Mouse (Mus musculus) cerebellum, adult 11-12 months (tissue): Measurements from ENCODE around the gene Hcst.

ENCODE experiments used
- DNase-seq: peaks from one replicate; pipeline ENCODE4 v3.0.0; 2022

The Hcst gene

DNA sequence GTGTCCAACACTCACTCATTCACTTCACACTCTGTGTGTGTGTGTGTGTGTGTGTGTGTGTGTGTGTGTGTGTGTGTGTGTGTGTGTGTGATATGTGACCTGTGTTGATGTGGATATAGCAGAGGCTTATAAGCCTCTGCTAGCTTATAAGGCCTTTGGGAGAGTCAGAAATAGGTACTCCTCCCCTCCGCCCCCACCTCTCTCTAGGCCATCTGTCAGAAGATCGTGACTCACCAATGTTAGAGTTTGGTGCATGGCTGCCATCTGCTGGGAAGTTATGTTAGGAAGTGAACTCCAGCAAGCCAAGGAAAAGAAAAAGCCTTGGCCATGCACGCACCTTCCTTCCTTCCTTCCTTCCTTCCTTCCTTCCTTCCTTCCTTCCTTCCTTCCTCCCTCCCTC is 12.1 kb upstream of the Hcst start:
- peak; percentile 92 for DNase-seq

GRCm38 (mm10) chr7:30430191-30430590 is 10.5 kb upstream of the Hcst start:
- peak; percentile 22 for DNase-seq

DNA sequence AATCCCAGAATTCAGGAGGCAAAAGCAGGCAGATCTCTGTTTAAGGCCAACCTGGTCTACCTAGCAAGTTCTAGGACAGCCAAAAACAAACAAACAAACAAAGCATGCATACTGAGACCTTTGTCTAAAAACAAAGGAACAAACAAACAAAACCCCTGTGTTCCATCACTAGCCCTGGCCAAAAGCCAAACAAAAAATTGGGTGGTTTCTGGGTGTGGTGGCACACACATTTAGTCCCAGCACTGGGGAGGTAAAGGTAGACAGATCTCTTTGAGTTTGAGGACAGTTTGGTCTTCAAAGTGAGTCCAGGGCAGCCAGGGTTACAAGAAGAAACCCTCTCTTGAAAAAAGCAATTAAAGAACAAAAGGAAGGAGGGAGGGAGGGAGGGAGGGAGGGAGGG is 9.7 kb upstream of the Hcst start:
- no peak for DNase-seq

GRCm38 (mm10) chr7:30423071-30423641 is 3.5 kb upstream of the Hcst start:
- peak; percentile 51 for DNase-seq

DNA sequence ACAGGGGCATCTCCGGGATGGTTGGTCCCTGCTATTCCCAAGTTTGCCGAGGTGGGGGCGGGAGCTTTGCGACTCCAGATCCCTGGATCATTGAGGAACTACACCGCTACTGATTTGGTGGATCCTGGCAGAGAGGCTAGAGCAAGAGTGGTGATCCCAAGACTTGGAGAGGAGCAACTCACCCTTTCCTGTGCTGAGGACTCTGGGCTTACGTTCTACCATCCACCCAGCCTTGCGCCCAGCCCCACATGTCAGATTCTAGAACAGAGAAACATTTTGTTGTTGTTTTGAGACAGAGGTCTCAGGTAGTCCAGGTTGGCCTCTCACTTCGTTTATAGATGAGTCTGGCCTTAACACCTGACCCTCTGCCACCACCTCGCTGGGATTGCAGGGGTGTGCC is 2.9 kb upstream of the Hcst start:
- no peak for DNase-seq

DNA sequence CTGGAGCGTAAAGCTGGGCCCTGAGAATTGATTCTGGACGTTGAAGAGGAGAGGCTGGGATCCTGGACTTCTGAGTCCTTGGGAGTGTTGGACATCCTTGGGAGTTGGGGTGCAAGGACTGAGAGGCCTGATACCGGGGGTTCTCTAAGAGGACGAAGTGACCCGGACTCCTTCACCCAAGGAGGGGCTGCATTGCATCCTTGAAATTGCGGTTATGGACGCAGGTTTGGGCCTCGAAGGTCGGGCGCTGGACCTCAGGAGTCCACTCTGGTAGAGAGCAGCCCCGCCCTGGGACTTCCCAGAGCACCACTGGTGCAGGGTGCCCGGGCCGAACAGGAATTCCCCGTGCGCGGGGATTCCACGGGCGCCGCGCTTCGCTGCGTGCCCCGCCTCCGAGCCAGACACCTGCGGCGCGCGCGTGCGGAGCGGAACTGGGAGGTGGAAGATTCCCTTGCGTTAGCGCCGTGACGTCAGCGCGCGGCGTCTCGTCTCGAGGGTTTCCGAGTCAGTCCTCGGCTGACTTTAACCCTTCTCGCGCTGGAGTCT is 2.3 kb upstream of the Hcst start:
- peak; percentile 92 for DNase-seq

DNA sequence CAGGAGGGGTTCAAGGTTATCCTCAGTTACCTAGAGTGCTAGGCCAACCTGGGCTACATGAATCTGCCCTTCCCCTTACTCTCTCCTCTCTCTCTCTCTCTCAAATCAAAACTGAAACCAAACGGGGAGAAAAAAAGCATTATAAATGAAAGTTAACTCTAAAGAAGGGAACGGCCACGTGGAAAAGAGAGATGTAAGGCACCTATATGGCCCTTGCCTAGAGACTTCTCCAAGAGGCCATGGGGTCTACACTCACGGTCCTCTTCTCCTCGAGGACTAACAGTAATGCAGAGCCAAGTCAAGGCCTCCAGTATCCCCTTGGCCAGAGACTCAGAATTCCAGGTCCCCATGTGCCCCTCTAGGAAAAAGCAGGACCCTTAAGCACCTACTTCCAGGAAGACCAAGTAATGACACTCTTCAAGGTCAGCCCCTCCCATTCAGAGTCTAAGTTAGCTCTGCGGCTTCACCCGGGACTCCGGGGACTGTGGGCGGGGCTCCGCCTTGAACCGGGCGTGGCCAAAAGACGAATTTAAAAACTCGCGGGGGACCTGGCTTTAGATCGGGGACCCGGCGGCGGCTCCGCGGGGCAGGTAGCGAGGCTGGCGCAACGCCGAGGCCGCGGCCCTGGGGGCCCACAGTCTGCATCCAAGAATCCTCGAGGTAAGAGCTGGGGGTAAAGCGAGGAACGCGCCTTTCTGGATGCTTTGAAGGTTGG is 1.7 kb upstream of the Hcst start, which contains the start of gene Nfkbid:
Gene Nfkbid (plus strand): TSS at position 558 of the 715 bp plus-strand sequence.
- DNase-seq: peak; percentile 79

DNA sequence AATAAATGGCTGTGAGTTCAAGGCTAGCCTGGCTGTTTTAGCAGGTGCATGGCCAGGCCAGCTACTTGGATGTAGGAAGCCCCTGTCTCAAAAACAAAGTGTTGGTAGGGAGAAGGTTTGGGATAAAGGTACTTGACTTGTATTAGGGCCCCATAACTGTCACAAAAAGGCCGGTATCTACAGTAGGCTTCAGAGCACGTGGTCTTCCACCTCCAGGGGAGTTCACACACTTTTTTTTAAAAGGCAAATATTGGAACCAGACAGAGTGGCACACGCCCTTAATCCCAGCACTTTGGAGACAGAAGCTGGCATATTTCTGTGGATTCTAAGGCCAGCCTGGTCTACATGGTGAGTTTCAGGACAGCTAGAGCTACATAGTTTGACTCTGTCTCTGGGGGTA is 1.0 kb upstream of the Hcst start:
- DNase-seq: no peak

GRCm38 (mm10) chr7:30417856-30418255 is 1.8 kb downstream of the Hcst start:
- DNase-seq: peak; percentile 23

DNA sequence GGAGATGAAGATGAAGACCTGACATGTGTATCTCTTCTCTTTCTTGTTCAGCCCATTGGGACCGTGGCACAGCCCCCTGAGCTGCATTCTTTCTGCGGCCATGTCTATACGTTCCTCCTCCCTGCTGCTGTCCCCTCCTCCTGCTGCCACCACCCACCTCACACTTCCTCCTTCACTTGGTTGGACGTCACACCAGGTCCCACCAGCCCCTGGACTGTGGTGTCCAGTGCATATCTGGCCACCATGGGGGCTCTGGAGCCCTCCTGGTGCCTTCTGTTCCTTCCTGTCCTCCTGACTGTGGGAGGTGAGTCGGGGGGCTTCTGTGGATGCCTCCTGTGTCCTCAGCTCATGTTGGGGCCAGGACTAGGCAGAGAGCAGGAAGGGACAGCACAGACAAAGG is 6.1 kb downstream of the Hcst start, which contains the start of gene Tyrobp:
Gene Tyrobp (plus strand): TSS at position 165 of the 400 bp plus-strand sequence.
- no peak for DNase-seq

DNA sequence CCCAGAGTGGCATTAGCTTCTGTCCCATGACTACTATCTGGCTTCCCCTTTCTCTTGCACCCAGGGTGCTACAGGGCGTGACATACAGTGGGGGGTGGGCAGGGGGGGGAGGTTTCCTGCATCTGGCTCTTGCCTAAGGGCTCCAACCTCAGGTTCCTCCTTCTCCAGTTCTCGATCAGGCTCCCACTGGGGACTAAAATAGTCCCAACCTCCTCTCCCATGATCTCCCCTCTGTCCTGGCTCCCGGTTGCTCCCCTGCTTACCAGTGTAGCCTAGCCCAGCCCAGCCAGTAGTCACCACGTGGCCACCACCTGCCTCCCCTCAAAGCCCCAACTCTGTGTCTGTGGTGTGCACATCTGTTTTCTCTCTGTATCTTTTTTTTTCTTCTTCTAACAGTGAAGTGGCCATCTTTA is 6.9 kb downstream of the Hcst start:
- DNase-seq: no peak

- no peak for DNase-seq
Observed at GRCm38 (mm10) chr7:30411023-30411422, 8.6 kb downstream of the Hcst start.

- no peak for DNase-seq
Observed at GRCm38 (mm10) chr7:30409789-30410188, 9.9 kb downstream of the Hcst start.

GRCm38 (mm10) chr7:30408639-30409038 is 11.0 kb downstream of the Hcst start:
- no peak for DNase-seq

- DNase-seq: no peak
Observed at GRCm38 (mm10) chr7:30402343-30402742, 17.3 kb downstream of the Hcst start.

DNA sequence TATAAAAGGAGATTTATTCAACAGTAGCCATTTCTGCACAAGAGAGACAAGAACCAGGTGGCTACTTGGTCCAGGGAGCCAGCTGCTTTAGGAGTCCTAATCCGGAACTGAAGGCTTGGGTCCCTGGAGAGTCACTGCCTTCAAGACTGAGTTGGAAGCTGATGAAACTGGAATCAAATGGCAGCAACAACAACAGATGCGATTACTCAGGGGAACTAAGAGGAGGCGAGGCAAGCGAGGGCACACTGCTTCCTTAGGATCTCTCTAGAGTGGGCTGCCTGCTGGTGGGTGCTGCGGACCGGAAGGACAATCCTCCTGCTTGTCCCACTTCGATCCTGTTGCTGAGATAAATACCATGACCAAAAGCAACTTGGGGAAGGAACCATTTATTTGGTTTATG is 20.0 kb downstream of the Hcst start:
- no peak for DNase-seq

- no peak for DNase-seq
Observed at GRCm38 (mm10) chr7:30394871-30395270, 24.8 kb downstream of the Hcst start.

DNA sequence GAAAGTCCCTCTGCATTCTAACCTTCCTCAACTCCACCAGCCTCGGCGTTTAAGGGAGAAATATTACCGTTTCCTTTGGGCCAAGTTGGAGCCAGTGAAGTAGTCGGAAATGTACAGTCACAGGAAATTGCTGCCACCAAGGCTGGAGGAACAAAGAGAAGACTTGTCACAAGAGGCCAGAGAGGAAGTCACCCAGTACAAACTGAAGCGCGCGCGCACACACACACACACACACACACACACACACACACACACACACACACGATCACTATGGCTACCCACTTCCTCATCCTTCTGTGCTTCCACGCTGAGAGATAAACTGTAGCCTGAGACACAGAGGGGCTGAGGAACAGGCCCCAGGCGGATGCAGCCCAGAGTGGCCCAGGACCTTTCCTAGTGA is 25.3 kb downstream of the Hcst start:
- no peak for DNase-seq

- no peak for DNase-seq
Observed at GRCm38 (mm10) chr7:30393631-30394030, 26.0 kb downstream of the Hcst start.

- no peak for DNase-seq
Observed at GRCm38 (mm10) chr7:30392746-30393520, 26.7 kb downstream of the Hcst start.

DNA sequence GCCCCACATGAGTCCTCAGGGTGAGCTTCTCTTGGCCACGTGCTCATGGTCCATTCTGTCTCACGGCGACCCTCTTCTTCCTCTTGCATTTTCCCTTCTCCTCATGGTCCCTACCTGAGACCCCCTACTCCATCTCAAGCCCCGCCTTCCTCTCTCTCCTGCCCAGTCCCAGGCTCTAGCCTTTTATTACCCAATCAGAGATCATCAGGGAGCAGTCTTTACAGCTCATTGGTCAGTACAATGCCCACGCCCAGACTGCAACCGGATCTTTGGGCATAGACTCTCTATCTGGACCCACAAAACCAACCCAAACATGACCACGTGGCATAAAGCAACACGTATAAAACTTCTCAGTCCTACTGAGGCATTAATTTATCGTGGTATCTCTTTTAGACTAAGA is 35.5 kb downstream of the Hcst start:
- no peak for DNase-seq

- no peak for DNase-seq
Observed at GRCm38 (mm10) chr7:30380061-30380460, 39.6 kb downstream of the Hcst start.

DNA sequence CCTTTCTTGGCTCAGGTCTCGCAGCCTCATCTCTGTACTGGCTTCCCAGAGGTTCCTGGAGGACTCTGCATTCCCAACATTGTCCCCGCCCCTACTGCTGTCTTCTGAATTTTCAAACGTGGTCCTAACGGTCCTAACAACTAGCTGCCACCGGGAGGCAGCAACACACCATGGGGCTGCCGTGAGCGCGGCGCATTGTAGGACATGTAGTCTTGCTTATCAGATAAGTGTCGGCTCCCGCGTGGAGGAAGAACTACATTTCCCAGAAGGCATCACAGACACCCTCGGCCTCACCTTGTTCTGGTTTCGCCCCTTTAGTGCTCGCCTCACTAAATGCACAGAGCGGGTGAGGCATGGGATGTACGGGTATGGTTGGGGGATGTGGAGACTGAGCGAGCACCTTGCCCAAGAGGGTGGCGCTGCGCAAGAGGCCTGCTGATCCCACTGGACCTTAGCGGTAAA is 46.1 kb downstream of the Hcst start:
- peak; percentile 97 for DNase-seq
